In the genomic region with DNA sequence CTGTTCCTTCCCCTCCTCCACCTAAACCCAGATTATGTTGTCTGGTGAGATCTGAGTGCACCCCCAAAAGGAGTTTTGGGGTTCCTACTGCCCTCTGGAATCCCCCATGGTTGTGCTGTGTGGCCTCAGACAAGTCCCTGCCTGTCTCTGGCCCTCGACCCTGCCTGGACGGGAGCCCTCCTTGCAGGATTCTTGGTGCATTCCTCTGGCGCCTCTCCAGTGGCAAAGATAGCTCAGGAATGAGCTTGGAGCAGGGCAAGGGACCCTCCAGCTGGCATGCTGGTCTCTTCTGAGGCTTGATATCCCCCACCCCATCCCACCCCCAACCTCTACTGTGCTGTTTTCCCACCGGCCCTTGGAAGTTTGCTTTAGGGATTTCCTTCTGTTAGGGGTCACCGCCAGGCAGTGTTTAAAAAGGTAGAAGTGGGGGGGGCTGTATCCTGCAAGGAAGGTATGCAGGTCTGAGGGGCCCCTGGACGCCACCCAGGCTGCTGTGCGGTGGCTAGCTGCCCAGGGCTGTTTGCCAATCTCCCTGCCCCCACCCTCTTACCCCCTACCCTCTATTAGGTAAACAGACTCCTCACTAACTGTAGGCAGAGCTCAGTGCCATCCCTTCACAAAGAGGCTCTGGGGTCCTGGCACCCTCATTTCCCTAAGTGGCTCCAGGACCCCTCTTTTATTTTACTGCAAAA, we compare ENCODE assay signal across 10 mouse cellular contexts. TPM values are rescaled to one million over a fixed set of nuclear protein-coding genes. Genes with fewer than 3 reads are reported as not detected.
DNase-seq lines count a peak whose midpoint lies in the region; ATAC-seq and TF ChIP-seq lines count a peak whose summit lies in the region.
"Had no signal": no experiment of that assay in that cellular context is flagged by ENCODE, and none has a peak within 500 bp of the region (broad histone marks: within the 10 kb centered on the region; RNA-seq: fewer than 3 reads in every experiment).

No protein-coding gene starts in this region.

- TF ChIP-seq CTCF in brain, embryonic 14.5 days (IDR thresholded peaks at IDR 0.05; ENCODE audit: borderline replicate concordance, extremely low read depth, insufficient read depth, insufficient read length), result no peak

- intact Hi-C loops in heart, postnatal 36 days (cut with DNase I), result no loop called here

- ATAC-seq in erythroblast, adult 5-6 weeks (replicated peaks; ENCODE audit: low FRiP score, poor library complexity, severe bottlenecking), result no peak
- ATAC-seq in inflammation-experienced regulatory T-cells, adult 6 months, result no peak
- ATAC-seq: forebrain, embryonic 15.5 days; liver, postnatal 0 days had no signal

- TF ChIP-seq POLR2A in brain, embryonic 14.5 days (IDR thresholded peaks at IDR 0.05; ENCODE audit: borderline replicate concordance, extremely low read depth, insufficient read depth, insufficient read length, poor library complexity, severe bottlenecking), result no peak

- peak; percentile 68 for DNase-seq in heart, postnatal 4 days
- no peak for DNase-seq in heart, postnatal 36 days
- DNase-seq in Muller cell, postnatal 12 days (ENCODE audit: inconsistent ontology term), result peak; percentile 67
- peak; percentile 37 for DNase-seq in brain, embryonic 14.5 days (ENCODE audit: low read depth)
- peak; percentile 52 for DNase-seq in lung, postnatal 14 days
- DNase-seq: gastrocnemius, postnatal 36 days; liver, postnatal 0 days had no signal

RNA-seq across cellular contexts. Expression of gene Pdgfa, which starts 31.0 kb away (rescaled TPM):
- 10 to 100 TPM; 54.5 to 59.3 TPM for total RNA-seq in heart, postnatal 4 days (2021)
- 10 to 100 TPM; 18.6 to 24.6 TPM for total RNA-seq in heart, postnatal 36 days (2021)
- polyA plus RNA-seq in brain, embryonic 14.5 days (2012; rRNA removed), result 6.5 and 9.7 TPM in 2 replicates
- not detected in 2 replicates for total RNA-seq in erythroblast, adult 5-6 weeks (2015; ENCODE audit: low replicate concordance)
- not detected in 2 replicates for total RNA-seq in erythroblast, adult 5-6 weeks (2017; ENCODE audit: low replicate concordance)
- under 1 TPM in 1 of 3 experiments, not detected in 2; 0.35 TPM for polyA plus RNA-seq in inflammation-experienced regulatory T-cells, adult 6 months (2017; shearing (Covaris generic))

Comparison
In these comparisons a context has a peak if more than half of its experiments do, and no peak if none do; other contexts are left out.
1. DNase-seq: peak in heart, postnatal 4 days (single experiment), Muller cell, postnatal 12 days (single experiment), brain, embryonic 14.5 days (single experiment) and lung, postnatal 14 days (single experiment); none in heart, postnatal 36 days (0 of 2).
2. RNA of gene Pdgfa, which starts 31.0 kb away (total RNA-seq): 54.5 to 59.3 TPM in heart, postnatal 4 days and 18.6 to 24.6 TPM in heart, postnatal 36 days; not detected in erythroblast, adult 5-6 weeks; every median in the first group is over 10 times any median in the second.